Mouse (Mus musculus): ENCODE data around the gene Commd1.

Gene Commd1

DNA sequence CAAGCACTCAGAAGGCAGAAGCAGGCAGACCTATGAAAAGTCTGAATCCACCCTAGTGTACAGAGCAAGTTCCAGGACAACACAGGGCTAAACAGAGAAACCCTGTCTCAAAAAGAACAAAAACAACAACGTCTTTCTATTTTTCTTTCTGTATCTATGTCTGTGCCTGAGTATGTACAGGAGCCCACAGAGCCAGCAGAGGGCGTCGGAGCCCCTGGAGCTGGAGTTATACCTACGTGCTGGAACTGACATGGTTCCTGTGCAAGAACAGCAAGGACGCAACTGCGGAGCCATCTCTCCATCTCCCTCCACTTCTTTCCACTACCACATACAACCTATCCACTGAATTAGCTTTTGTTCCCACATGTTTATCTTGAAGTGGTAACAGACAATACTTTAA is 32.1 kb downstream of the Commd1 start:
- no peak for DNase-seq (ENCODE audit: low spot score in 2 of 2)

GRCm38 (mm10) chr11:22949101-22949500 is 33.1 kb downstream of the Commd1 start:
- DNase-seq (ENCODE audit: low spot score in 2 of 2), result no peak

DNA sequence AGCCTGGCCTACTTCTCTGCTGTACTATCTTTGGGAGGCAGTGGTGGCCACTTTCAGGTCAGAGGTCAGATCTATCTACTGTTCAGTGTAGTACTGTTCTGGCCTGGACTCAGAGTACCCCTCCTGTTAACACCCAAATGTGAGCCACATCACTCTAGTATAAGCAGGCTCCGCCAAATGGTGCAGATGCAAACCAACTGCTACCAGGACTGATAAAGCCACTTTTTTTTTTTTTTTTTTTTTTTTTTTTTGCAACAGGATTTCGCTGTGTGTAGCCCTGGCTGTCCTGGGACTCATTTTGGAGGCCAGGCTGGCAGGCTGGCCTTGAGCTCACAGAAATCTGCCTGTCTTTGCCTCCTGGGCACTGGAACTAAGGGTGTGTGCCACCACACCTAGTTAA is 43.2 kb downstream of the Commd1 start:
- DNase-seq (ENCODE audit: low spot score in 2 of 2), result no peak

- DNase-seq (ENCODE audit: low spot score in 2 of 2), result no peak
Observed at GRCm38 (mm10) chr11:22937716-22938316, 44.4 kb downstream of the Commd1 start.

DNA sequence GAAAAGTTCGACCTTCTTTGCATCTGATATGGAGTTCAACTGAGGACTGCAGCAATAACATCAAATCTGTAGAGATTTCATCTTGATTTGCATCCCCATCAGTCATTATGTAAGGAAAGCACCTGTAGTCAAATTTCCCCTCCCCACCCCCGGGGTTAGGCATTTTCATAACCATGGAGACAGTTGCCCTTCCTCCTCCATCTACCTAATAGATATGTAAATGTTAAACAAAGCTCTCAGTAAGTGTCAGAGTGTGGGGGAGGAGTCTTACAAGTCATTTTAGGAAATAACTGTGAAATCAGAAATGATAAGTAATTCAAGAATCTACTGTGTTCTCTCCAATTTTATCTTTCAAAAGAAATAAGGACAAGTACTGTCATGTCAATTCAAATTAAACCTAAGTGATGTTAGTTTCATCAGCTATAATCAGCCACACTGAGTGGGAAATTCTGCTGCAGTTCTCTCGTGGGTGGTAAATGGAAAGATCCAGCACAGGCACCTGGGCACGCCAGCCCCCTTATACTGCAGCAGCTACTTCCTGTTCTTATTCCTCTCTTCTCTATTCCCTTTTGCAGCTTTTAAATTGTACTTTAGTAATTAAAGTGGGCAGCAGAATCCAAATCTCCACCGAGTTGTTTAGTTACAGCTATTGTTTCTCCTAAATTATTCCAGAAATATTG is 45.6 kb downstream of the Commd1 start:
- DNase-seq (ENCODE audit: low spot score in 2 of 2), result no peak

- DNase-seq (ENCODE audit: low spot score in 2 of 2), result no peak
Observed at GRCm38 (mm10) chr11:22932167-22932566, 50.0 kb downstream of the Commd1 start.

- DNase-seq (ENCODE audit: low spot score in 2 of 2), result no peak
Observed at GRCm38 (mm10) chr11:22931320-22931905, 50.8 kb downstream of the Commd1 start.

DNA sequence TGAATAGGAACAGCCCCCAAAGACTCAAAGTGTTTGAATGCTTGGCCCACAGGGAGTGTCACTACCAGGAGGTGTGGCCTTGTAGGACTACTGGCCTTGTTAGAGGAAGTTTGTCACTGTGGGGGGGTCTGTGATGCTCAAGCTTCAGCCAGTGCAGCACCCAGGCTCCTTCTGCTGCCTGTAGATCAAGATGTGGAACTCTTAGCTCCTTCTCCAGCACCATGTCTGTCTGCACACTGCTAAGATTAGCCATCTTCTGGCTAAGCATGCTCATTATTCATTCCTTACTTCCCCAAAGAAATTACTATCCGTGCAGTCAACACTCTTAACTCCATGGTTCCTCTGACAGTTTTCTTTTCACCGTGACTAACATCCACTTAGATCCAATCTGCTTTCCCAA is 52.1 kb downstream of the Commd1 start:
- DNase-seq (ENCODE audit: low spot score in 2 of 2), result no peak

GRCm38 (mm10) chr11:22928586-22929169 is 53.5 kb downstream of the Commd1 start:
- DNase-seq (ENCODE audit: low spot score in 2 of 2), result no peak

DNA sequence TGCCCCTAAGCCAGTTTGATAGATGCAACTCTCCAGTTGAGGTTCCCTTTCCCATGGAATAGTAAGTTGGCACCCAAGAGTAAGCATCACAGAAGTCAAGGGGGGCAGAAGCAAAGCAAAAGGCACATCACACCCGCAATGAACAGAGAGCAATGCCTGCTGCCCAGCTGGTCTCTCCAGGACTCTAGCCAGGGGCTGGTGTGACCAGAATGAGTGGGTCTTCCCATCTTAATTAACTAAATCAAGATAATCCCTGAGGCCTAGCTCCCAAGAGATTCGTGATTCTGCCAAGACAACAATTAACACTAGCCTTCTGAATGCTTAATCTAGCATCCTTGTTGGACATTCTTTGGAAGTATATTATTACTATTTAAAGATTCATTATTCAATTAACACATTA is 58.6 kb downstream of the Commd1 start:
- DNase-seq (ENCODE audit: low spot score in 2 of 2), result no peak

DNA sequence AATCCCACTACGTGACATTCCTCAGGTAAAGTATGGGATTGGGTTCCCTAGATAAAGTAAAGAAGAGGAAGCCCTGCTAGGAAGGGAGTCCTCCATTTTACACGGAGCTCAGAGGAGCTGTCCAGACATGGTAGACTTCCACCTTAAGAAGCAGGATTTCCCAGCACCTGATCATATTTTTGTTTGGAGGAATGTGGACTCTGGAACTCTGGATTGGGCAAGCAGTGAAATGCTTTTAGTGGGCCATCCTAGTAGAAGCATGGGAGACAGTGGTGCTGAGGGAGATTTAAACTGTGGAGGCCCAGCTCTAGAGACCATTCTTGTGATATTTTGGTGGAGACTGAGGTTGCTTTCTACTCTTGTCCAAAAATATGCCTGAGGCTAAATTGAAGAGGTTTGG is 59.6 kb downstream of the Commd1 start:
- no peak for DNase-seq (ENCODE audit: low spot score in 2 of 2)

DNA sequence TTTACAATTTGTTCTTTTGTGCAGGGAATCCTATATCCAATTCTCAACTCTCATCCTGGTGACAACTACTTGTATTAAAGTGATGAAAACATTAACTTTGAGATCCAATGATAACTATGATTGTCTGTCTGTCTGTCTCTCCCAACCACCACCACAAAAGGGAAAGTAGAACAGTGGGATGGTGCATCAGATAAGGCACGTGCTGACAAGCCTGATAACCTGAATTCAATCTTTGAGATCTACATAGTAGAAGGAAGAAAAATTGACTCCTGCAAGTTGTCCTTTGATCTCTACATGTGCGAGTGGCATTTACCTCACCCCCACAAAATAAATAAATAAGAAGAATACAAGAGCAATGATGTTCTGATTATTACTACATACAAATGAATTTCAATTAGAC is 62.8 kb downstream of the Commd1 start:
- DNase-seq (ENCODE audit: low spot score in 2 of 2), result no peak

GRCm38 (mm10) chr11:22917786-22918185 is 64.4 kb downstream of the Commd1 start:
- DNase-seq (ENCODE audit: low spot score in 2 of 2), result no peak

GRCm38 (mm10) chr11:22913744-22914143 is 68.4 kb downstream of the Commd1 start:
- DNase-seq (ENCODE audit: low spot score in 2 of 2), result peak in 1 of 2 experiments; percentile 16

DNA sequence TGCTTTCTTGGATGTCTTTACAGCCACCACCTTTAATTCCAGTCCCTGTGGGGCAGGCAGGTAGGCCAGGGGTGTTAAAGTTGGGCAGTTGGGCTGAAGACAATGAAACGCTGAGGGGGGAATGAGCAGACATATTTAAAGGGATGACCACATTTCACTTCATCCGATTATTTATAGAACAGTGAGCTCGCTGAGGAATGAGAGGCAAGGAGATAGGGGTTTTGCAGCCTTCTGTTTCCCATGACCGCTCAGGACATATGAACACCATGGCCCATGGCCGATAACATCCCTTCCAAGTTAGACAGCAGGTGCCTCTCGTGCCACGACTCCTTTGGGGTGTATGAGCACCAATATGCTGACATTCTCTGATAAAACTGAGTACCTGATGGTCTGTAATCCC is 70.4 kb downstream of the Commd1 start:
- no peak for DNase-seq (ENCODE audit: low spot score in 2 of 2)

DNA sequence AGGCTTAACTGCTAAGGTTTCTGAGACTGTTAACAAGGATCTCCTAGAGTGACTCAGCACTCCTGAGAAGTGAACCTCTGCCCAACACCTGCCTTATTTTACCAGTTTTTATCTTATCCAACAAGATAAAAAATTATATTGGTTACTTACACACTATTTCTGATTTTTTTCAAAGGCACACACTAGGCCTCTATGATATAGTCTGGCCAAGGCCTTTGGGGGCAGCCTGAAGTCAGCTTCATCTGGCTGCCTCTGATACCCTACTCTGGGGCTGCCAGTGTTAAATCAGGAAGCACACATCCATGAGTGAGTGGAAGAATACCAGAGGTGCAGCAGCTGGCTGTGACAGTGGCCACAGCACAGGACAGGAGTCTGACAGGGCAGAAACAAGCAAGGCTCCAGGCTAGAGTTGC is 75.7 kb downstream of the Commd1 start:
- no peak for DNase-seq (ENCODE audit: low spot score in 2 of 2)

- DNase-seq (ENCODE audit: low spot score in 2 of 2), result no peak
Observed at GRCm38 (mm10) chr11:22902923-22903322, 79.3 kb downstream of the Commd1 start.

- no peak for DNase-seq (ENCODE audit: low spot score in 2 of 2)
Observed at GRCm38 (mm10) chr11:22900041-22900440, 82.1 kb downstream of the Commd1 start.

GRCm38 (mm10) chr11:22897642-22898041 is 84.5 kb downstream of the Commd1 start:
- DNase-seq (ENCODE audit: low spot score in 2 of 2), result no peak

GRCm38 (mm10) chr11:22897127-22897526 is 85.1 kb downstream of the Commd1 start:
- DNase-seq (ENCODE audit: low spot score in 2 of 2), result no peak

DNA sequence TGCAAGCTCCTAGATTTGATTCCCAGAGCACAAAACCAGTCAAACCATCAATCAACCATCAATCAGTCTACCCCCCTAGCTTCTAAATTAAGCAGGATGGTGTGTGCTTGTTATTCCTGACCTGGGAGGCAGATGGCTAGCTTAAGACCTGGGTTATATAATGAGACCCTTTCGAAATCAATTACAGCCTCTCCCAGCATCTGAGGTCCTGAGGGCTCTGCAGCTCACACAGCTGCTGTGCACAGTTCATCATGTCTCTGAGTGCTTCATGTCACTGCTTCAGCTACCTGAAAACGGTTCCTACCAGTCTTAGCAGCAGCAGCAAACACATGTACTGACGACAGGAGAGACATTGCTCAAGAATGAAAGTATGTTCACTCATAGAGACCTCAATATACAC is 89.1 kb downstream of the Commd1 start:
- no peak for DNase-seq (ENCODE audit: low spot score in 2 of 2)

DNA sequence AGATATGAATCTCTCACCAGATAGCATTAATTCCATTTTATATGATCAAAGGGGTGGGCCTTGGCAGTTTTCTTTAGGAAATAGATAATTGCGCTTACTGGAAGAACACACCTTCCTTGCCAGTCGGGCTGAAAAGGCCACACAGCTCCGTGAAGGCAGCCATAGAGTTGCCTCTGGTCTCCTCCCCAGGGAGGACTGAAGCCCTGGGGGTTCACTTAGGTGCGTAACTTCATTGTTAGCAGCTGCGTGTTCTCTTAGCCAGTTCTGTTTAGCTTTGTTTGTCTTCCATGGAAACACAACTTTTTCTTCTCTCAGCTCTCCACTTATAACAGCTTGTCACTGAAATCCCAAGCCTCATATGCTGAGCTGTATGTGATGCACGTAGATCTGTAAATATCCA is 89.7 kb downstream of the Commd1 start:
- no peak for DNase-seq (ENCODE audit: low spot score in 2 of 2)

DNA sequence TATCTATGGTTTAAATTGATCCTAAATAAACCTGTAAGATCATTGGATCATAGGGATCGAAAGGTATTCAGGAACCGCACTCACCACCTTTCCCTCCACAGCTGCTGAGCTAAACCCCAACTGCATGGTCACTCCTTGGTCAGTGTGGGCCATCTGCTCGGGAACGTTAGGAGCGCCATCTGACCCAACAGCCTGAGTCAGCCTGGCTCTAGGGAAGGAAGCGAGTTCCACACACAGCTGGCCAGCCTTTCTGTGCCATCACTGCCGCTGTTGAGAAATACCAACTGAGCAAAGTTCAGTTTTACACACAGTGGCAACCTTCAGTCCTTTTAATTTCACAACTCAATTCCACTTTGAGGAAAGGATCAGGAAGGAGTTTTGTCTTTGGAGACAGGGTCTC is 90.3 kb downstream of the Commd1 start:
- DNase-seq (ENCODE audit: low spot score in 2 of 2), result no peak
